Mouse (Mus musculus) myocyte (in vitro differentiated cells): ENCODE measurements at regions not wholly inside any gene's neighbourhood (a gene's known extent, or its start where the extent isn't known, plus 50 kb on each side); places are given as distances from the start of the nearest gene placed in this dataset.

Source experiments
- H3K27me3 ChIP-seq: one replicate; pipeline ENCODE4 v1.6.1; 2011; ENCODE audit not compliant: control insufficient read depth, insufficient read depth, insufficient read length
- H3K36me3 ChIP-seq: one replicate; pipeline ENCODE4 v1.6.1; 2011; ENCODE audit not compliant: control insufficient read depth, insufficient read depth
- H3K4me2 ChIP-seq: one replicate; pipeline ENCODE4 v1.6.1; 2011; ENCODE audit warnings: low read depth, control low read depth
- H3K4me3 ChIP-seq: one replicate; pipeline ENCODE4 v1.5.1; 2011; ENCODE audit warnings: mild to moderate bottlenecking, control low read depth, moderate library complexity
- H3K79me2 ChIP-seq: one replicate; pipeline ENCODE4 v1.6.1; 2011; ENCODE audit not compliant: control insufficient read depth, insufficient read depth
- H3ac ChIP-seq: one replicate; pipeline ENCODE4 v1.6.1; 2011; ENCODE audit not compliant: control insufficient read depth, insufficient read length
- CEBPB ChIP-seq: IDR thresholded peaks from 2 replicates; pipeline ENCODE4 v1.6.1; 2011; ENCODE audit warnings: mild to moderate bottlenecking, moderate library complexity; ENCODE audit not compliant: poor library complexity, insufficient read depth, severe bottlenecking
- E2F4 ChIP-seq: IDR thresholded peaks from one replicate; pipeline ENCODE4 v1.6.1; 2011; ENCODE audit warnings: mild to moderate bottlenecking, control low read depth, moderate library complexity; ENCODE audit not compliant: insufficient read depth
- MAX ChIP-seq: IDR thresholded peaks from one replicate; pipeline ENCODE4 v1.6.1; 2011; ENCODE audit warnings: low read depth, mild to moderate bottlenecking, control low read depth
- MYOD1 ChIP-seq, 3 experiments: IDR thresholded peaks; one replicate each; pipeline ENCODE4 v1.6.1; 2011; ENCODE audit warnings: control low read depth in 2 of 3, low read depth in 2 of 3, mild to moderate bottlenecking in 2 of 3, moderate library complexity in 1 of 3; ENCODE audit not compliant: insufficient read length in 2 of 3, control insufficient read depth in 1 of 3
- MYOG ChIP-seq, 3 experiments: IDR thresholded peaks; one replicate each; pipeline ENCODE4 v1.6.1; 2011; ENCODE audit warnings: control low read depth in 2 of 3, low read depth in 2 of 3, mild to moderate bottlenecking in 2 of 3; ENCODE audit not compliant: insufficient read length in 2 of 3, control insufficient read depth in 1 of 3, insufficient read depth in 1 of 3
- POLR2A ChIP-seq: IDR thresholded peaks from one replicate; pipeline ENCODE4 v1.6.1; 2011; ENCODE audit warnings: low read depth, mild to moderate bottlenecking, control low read depth, moderate library complexity; ENCODE audit not compliant: insufficient read length
- POLR2AphosphoS2 ChIP-seq: IDR thresholded peaks from one replicate; pipeline ENCODE4 v1.6.1; 2011; ENCODE audit warnings: low read depth, control low read depth; ENCODE audit not compliant: insufficient read length
- REST ChIP-seq: IDR thresholded peaks from one replicate; pipeline ENCODE4 v1.6.1; 2011; ENCODE audit warnings: mild to moderate bottlenecking, control low read depth, moderate library complexity; ENCODE audit not compliant: insufficient read depth, insufficient read length
- SRF ChIP-seq: IDR thresholded peaks from one replicate; pipeline ENCODE4 v1.6.1; 2011; ENCODE audit warnings: low read depth; ENCODE audit not compliant: control insufficient read depth, insufficient read length
- TCF12 ChIP-seq: IDR thresholded peaks from one replicate; pipeline ENCODE4 v1.6.1; 2011; ENCODE audit warnings: mild to moderate bottlenecking, control low read depth; ENCODE audit not compliant: poor library complexity, insufficient read depth, severe bottlenecking
- TCF3 ChIP-seq: IDR thresholded peaks from one replicate; pipeline ENCODE4 v1.6.1; 2011; ENCODE audit warnings: low read depth, control low read depth; ENCODE audit not compliant: insufficient read length
- USF1 ChIP-seq: IDR thresholded peaks from one replicate; pipeline ENCODE4 v1.6.1; 2011; ENCODE audit warnings: low read depth, mild to moderate bottlenecking, control low read depth, moderate library complexity

DNA sequence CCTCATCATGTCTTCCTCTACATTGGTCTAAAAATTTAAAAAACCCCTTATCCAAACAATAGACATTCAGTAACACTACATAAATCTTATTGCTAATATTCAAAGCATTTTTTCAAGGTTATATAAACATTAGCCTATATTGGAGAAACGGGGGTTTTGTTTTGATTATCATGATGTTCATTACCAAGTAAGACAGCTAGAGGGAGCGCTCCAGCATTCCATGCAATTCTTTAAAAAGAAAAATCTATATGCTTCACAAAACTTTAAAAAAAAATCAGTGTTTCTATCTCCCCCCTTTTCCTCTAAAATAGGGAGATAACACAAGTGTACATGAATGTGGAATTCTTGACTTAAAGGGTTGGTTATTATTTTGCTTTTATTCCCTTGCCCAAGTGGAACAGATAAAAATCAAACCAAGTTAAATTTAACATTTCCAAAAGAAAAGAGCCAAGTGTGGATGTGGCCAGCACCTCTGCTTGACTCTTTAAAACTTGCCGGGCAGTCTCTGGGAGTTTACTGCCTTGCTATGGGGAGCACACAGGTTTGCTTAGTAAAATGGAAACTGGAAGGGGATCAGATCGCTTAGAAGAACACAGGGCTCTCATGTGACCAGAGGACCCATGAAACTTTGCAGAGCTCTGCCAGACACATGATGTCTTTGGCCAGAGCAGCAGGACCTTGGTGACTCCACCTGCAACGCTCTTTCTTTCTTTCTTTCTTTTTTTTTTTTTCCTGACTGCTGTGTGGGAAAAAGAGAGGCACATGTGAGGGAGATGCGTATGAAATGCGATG, 178.6 kb downstream of the Twistnb start:
- H3K4me2 ChIP-seq, result no peak overlapping the region
- no peak for TF ChIP-seq MYOG (IDR thresholded peaks at IDR 0.05; ENCODE audit: control insufficient read depth in 1 of 3, insufficient read depth in 1 of 3, insufficient read length in 2 of 3, low read depth in 2 of 3)
- TF ChIP-seq POLR2AphosphoS2, result no peak
- no peak for TF ChIP-seq MAX
- no peak for TF ChIP-seq TCF3
- TF ChIP-seq TCF12, result no peak
- no peak for TF ChIP-seq CEBPB
- TF ChIP-seq POLR2A, result no peak
- TF ChIP-seq SRF, result no peak
- no peak for TF ChIP-seq MYOD1 (IDR thresholded peaks at IDR 0.05; ENCODE audit: control insufficient read depth in 1 of 3, insufficient read length in 2 of 3, low read depth in 2 of 3)
- TF ChIP-seq USF1, result no peak
- TF ChIP-seq REST, result no peak
- no peak for TF ChIP-seq E2F4
- no peaks in the 10 kb centered on the region for H3K79me2 ChIP-seq
- H3K36me3 ChIP-seq, result no peaks in the 10 kb centered on the region
- H3K27me3 ChIP-seq, result no peaks in the 10 kb centered on the region
- no peak overlapping the region for H3ac ChIP-seq
- H3K4me3 ChIP-seq, result no peak overlapping the region

DNA sequence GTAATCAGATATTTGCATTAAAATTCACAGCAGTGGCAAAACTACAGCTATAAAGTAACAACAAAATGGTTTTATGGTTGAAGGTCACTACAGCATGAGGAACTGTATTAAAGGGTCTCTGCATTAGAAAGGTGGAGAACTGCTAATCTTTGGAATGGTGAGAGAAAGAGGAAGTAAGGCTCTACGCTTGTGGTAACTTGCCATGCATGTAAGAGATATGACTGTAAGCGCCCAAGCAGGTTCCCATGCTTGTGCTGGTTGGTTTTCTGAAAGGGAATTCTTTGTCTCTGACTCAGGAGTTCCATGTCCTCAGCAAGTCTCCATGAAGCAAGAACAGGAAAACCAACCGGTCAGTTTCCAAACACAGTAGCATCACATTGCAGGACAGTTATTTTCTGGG, 182.9 kb downstream of the Twistnb start:
- H3K4me3 ChIP-seq, result no peak overlapping the region
- TF ChIP-seq USF1 (no peak), CEBPB (no peak), MYOD1 (IDR thresholded peaks at IDR 0.05; ENCODE audit: control insufficient read depth in 1 of 3, insufficient read length in 2 of 3, low read depth in 2 of 3) (no peak), POLR2A (no peak), REST (no peak), MAX (no peak), TCF12 (no peak), E2F4 (no peak), MYOG (IDR thresholded peaks at IDR 0.05; ENCODE audit: control insufficient read depth in 1 of 3, insufficient read depth in 1 of 3, insufficient read length in 2 of 3, low read depth in 2 of 3) (no peak), SRF (no peak), TCF3 (no peak), POLR2AphosphoS2 (no peak)
- no peaks in the 10 kb centered on the region for H3K27me3 ChIP-seq
- H3K79me2 ChIP-seq, result no peaks in the 10 kb centered on the region
- no peak overlapping the region for H3ac ChIP-seq
- no peak overlapping the region for H3K4me2 ChIP-seq
- no peaks in the 10 kb centered on the region for H3K36me3 ChIP-seq

DNA sequence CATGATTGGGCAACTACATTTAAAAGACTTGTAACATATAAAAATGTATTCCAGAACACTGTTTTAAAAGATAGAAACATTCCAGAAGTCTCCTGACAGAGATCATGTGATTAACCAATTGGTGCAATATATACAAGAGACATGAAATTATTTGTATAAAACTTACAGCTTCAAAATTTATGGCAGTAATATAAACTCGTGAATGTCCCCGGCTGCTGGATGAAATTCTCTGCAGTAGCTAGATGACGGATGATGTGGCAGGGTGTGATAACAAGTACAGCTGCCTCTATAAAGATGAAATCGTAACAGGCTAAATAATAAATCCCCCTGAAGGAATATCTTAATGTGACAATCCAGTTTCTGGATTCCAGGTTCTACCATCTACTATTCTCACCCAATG, 191.0 kb downstream of the Twistnb start:
- H3K4me3 ChIP-seq, result no peak overlapping the region
- no peak overlapping the region for H3ac ChIP-seq
- H3K36me3 ChIP-seq, result no peaks in the 10 kb centered on the region
- no peaks in the 10 kb centered on the region for H3K27me3 ChIP-seq
- TF ChIP-seq USF1, result no peak
- TF ChIP-seq POLR2A, result no peak
- TF ChIP-seq TCF12, result no peak
- no peak for TF ChIP-seq REST
- no peak for TF ChIP-seq POLR2AphosphoS2
- no peak for TF ChIP-seq MYOD1 (IDR thresholded peaks at IDR 0.05; ENCODE audit: control insufficient read depth in 1 of 3, insufficient read length in 2 of 3, low read depth in 2 of 3)
- no peak for TF ChIP-seq MYOG (IDR thresholded peaks at IDR 0.05; ENCODE audit: control insufficient read depth in 1 of 3, insufficient read depth in 1 of 3, insufficient read length in 2 of 3, low read depth in 2 of 3)
- no peak for TF ChIP-seq MAX
- no peak for TF ChIP-seq TCF3
- no peak for TF ChIP-seq CEBPB
- no peak for TF ChIP-seq E2F4
- TF ChIP-seq SRF, result no peak
- no peak overlapping the region for H3K4me2 ChIP-seq
- H3K79me2 ChIP-seq, result no peaks in the 10 kb centered on the region

DNA sequence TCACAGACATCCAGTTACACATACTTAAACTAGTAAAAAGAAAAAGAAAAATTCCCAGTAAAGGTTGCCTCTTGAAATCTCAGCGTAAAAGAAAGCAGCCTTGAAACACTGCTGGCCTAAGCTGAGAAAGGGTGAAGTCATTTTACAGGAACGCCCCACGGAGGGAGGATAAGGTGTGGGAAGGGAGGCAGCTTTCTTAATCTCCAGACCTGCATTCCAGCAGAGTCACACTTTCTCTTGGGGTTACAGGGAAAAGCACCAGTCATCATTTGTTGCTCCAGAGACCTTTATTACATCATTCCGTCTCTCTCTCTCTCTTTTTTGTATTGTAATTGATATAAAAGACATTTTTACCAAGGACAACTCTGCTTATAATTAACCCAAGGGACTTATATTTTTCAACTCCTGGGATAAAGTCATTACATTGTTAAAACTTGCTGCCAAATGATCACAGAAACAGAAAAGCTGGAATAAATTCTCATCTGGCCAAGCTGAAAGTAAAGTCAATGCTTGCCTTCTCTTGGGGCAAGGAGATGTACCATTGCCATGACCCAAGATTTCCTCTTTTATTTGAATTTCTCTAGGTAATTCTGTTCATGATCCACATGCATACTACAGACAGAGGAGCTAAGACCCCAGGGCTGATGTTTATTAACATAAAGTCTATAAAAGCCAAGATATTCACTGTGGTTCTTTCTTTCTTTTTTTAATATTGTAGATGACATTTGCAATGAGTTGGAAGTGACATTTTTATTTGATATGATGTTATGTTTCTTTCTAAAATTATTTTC, 196.9 kb downstream of the Twistnb start:
- no peak overlapping the region for H3ac ChIP-seq
- H3K27me3 ChIP-seq, result no peaks in the 10 kb centered on the region
- H3K79me2 ChIP-seq, result no peaks in the 10 kb centered on the region
- TF ChIP-seq USF1, result no peak
- no peak for TF ChIP-seq E2F4
- TF ChIP-seq TCF12, result no peak
- TF ChIP-seq SRF, result no peak
- no peak for TF ChIP-seq MYOG (IDR thresholded peaks at IDR 0.05; ENCODE audit: control insufficient read depth in 1 of 3, insufficient read depth in 1 of 3, insufficient read length in 2 of 3, low read depth in 2 of 3)
- no peak for TF ChIP-seq POLR2A
- no peak for TF ChIP-seq TCF3
- no peak for TF ChIP-seq CEBPB
- TF ChIP-seq REST, result no peak
- no peak for TF ChIP-seq POLR2AphosphoS2
- TF ChIP-seq MAX, result no peak
- H3K36me3 ChIP-seq, result no peaks in the 10 kb centered on the region
- no peak overlapping the region for H3K4me2 ChIP-seq
- no peak overlapping the region for H3K4me3 ChIP-seq
